ENCODE assay signal across 8 mouse cellular contexts in genomic region chr13:104024856-104025709, GRCm38 (mm10).
A peak's percentile ranks its signal among the peaks of the same experiment; 100 is the strongest.
DNase-seq lines count a peak whose midpoint lies in the region; ATAC-seq and TF ChIP-seq lines count a peak whose summit lies in the region.
"Had no signal": no experiment of that assay in that cellular context is flagged by ENCODE, and none has a peak within 500 bp of the region (broad histone marks: within the 10 kb centered on the region; RNA-seq: fewer than 3 reads in every experiment).

No protein-coding gene starts in this region.

- H3K9ac ChIP-seq in kidney, embryonic 15.5 days = no peak overlapping the region
- H3K9ac ChIP-seq in heart, embryonic 16.5 days (ENCODE audit: low read length) = no peak overlapping the region

- peak; percentile 80 for ATAC-seq in kidney, embryonic 15.5 days (replicated peaks; ENCODE audit: low FRiP score)
- peak; percentile 32; the same call in 1 of the 2 replicates for ATAC-seq in heart, embryonic 16.5 days (replicated peaks; ENCODE audit: extremely low read depth, insufficient read depth, low FRiP score)

- H3K4me2 ChIP-seq in kidney, embryonic 15.5 days = peak overlapping the region; percentile 34
- H3K4me2 ChIP-seq in heart, embryonic 16.5 days (ENCODE audit: low read depth, low read length) = peak overlapping the region; percentile 5; the same call in 1 of the 2 replicates

- no peaks in the 10 kb centered on the region; the same call in 1 of the 2 replicates for H3K36me3 ChIP-seq in kidney, embryonic 15.5 days
- H3K36me3 ChIP-seq in heart, embryonic 16.5 days (ENCODE audit: control insufficient read depth, insufficient read depth) = no peaks in the 10 kb centered on the region

- H3K27me3 ChIP-seq in kidney, embryonic 15.5 days = no peaks in the 10 kb centered on the region
- H3K27me3 ChIP-seq in heart, embryonic 16.5 days (ENCODE audit: control insufficient read depth, insufficient read depth, low read length) = no peaks in the 10 kb centered on the region

- no peak overlapping the region for H3K4me3 ChIP-seq in kidney, embryonic 15.5 days (replicated peaks)
- no peak overlapping the region for H3K4me3 ChIP-seq in cortical plate, adult 2 months (ENCODE audit: insufficient read depth, low read length)
- H3K4me3 ChIP-seq in heart, embryonic 16.5 days (ENCODE audit: low read length) = no peak overlapping the region

- no peak for DNase-seq in kidney, adult 9 months
- peak; percentile 45 for DNase-seq in mesoderm, embryonic 11.5 days (ENCODE audit: low read depth, low spot score)
- no peak for DNase-seq in spleen, postnatal 36 days (ENCODE audit: low spot score in 2 of 2)
- no peak for DNase-seq in frontal cortex, postnatal 36 days (ENCODE audit: low spot score in 2 of 2)
- DNase-seq: adrenal gland, postnatal 10 days had no signal

- H3K9me3 ChIP-seq in kidney, embryonic 15.5 days (replicated peaks) = no peaks in the 10 kb centered on the region
- no peaks in the 10 kb centered on the region; the same call in 1 of the 2 replicates for H3K9me3 ChIP-seq in heart, embryonic 16.5 days (replicated peaks; ENCODE audit: control insufficient read depth, low read length)

- TF ChIP-seq CTCF in cortical plate, adult 2 months (IDR thresholded peaks at IDR 0.05; ENCODE audit: extremely low read depth, insufficient read depth, low read length) = no peak

- peaks cover 32% of the 10 kb centered on the region for H3K4me1 ChIP-seq in kidney, embryonic 15.5 days
- H3K4me1 ChIP-seq in cortical plate, adult 2 months (ENCODE audit: control insufficient read depth, insufficient read depth, low read length) = no peaks in the 10 kb centered on the region
- 0 out of 2 replicates have a peak, but pooled peaks cover 6% of the 10 kb centered on the region for H3K4me1 ChIP-seq in heart, embryonic 16.5 days (ENCODE audit: control insufficient read depth, insufficient read depth, low read length)

- H3K27ac ChIP-seq in kidney, embryonic 15.5 days = peak overlapping the region; percentile 88
- peak overlapping the region; percentile 78 for H3K27ac ChIP-seq in cortical plate, adult 2 months (ENCODE audit: insufficient read depth, low read length)
- H3K27ac ChIP-seq in heart, embryonic 16.5 days (ENCODE audit: low read length) = peak overlapping the region; percentile 69

- no peak for TF ChIP-seq POLR2A in cortical plate, adult 2 months (IDR thresholded peaks at IDR 0.05; ENCODE audit: extremely low read depth, insufficient read depth, low read length)

- 22% methylated on average over 18 of the region's 18 CpGs for WGBS in kidney, embryonic 15.5 days
- 48% methylated on average over 18 of the region's 18 CpGs for WGBS in heart, embryonic 16.5 days
